Mouse (Mus musculus): ENCODE measurements at regions not wholly inside any gene's neighbourhood (a gene's known extent, or its start where the extent isn't known, plus 50 kb on each side); places are given as distances from the start of the nearest gene placed in this dataset.

GRCm38 (mm10) chr7:83078695-83079094 lies 211.6 kb downstream of the Mex3b start:
- H3K36me3 ChIP-seq (ENCODE audit: control insufficient read depth, insufficient read depth), result no peaks in the 10 kb centered on the region
- no peak overlapping the region for H3K4me3 ChIP-seq (ENCODE audit: insufficient read depth, poor library complexity, severe bottlenecking)
- H3K79me3 ChIP-seq (ENCODE audit: low read depth), result no peaks in the 10 kb centered on the region
- no peaks in the 10 kb centered on the region for H3K79me2 ChIP-seq (ENCODE audit: control insufficient read depth, insufficient read depth)
- no peak overlapping the region for H3ac ChIP-seq (ENCODE audit: control insufficient read depth, insufficient read length, low read depth)
- TF ChIP-seq CEBPB (IDR thresholded peaks at IDR 0.05; ENCODE audit: low read depth), result no peak
- no peak for TF ChIP-seq USF1 (IDR thresholded peaks at IDR 0.05; ENCODE audit: low read depth)
- TF ChIP-seq CTCF (IDR thresholded peaks at IDR 0.05; ENCODE audit: control insufficient read depth, insufficient read depth, insufficient read length), result no peak
- no peaks in the 10 kb centered on the region for H3K27me3 ChIP-seq (ENCODE audit: control insufficient read depth, insufficient read depth, insufficient read length)

- TF ChIP-seq FOSL1 (IDR thresholded peaks at IDR 0.05; ENCODE audit: insufficient read depth, low read length, poor library complexity, severe bottlenecking) (no peak), CTCF (IDR thresholded peaks at IDR 0.05; ENCODE audit: control insufficient read depth, insufficient read depth, insufficient read length) (no peak), USF1 (IDR thresholded peaks at IDR 0.05; ENCODE audit: low read depth) (no peak), MYOD1 (IDR thresholded peaks at IDR 0.05; ENCODE audit: control insufficient read depth, insufficient read length, low read depth) (no peak), MAX (IDR thresholded peaks at IDR 0.05) (no peak), MYOG (IDR thresholded peaks at IDR 0.05; ENCODE audit: control insufficient read depth, extremely low read depth, insufficient read length) (no peak), CEBPB (IDR thresholded peaks at IDR 0.05; ENCODE audit: low read depth) (no peak)
- no peaks in the 10 kb centered on the region for H3K79me2 ChIP-seq (ENCODE audit: control insufficient read depth, insufficient read depth)
- H3K4me3 ChIP-seq (ENCODE audit: insufficient read depth, poor library complexity, severe bottlenecking), result no peak overlapping the region
- H3K27me3 ChIP-seq (ENCODE audit: control insufficient read depth, insufficient read depth, insufficient read length), result no peaks in the 10 kb centered on the region
- no peaks in the 10 kb centered on the region for H3K36me3 ChIP-seq (ENCODE audit: control insufficient read depth, insufficient read depth)
- H3ac ChIP-seq (ENCODE audit: control insufficient read depth, insufficient read length, low read depth), result no peak overlapping the region
- no peaks in the 10 kb centered on the region for H3K79me3 ChIP-seq (ENCODE audit: low read depth)
Observed at GRCm38 (mm10) chr7:83079842-83080241, 212.7 kb downstream of the Mex3b start.

GRCm38 (mm10) chr7:83084496-83085082 lies 217.5 kb downstream of the Mex3b start:
- no peaks in the 10 kb centered on the region for H3K27me3 ChIP-seq (ENCODE audit: control insufficient read depth, insufficient read depth, insufficient read length)
- TF ChIP-seq FOSL1 (IDR thresholded peaks at IDR 0.05; ENCODE audit: insufficient read depth, low read length, poor library complexity, severe bottlenecking) (no peak), MYOD1 (IDR thresholded peaks at IDR 0.05; ENCODE audit: control insufficient read depth, insufficient read length, low read depth) (no peak)
- no peaks in the 10 kb centered on the region for H3K36me3 ChIP-seq (ENCODE audit: control insufficient read depth, insufficient read depth)
- H3K79me3 ChIP-seq (ENCODE audit: low read depth), result no peaks in the 10 kb centered on the region
- no peak overlapping the region for H3K4me3 ChIP-seq (ENCODE audit: insufficient read depth, poor library complexity, severe bottlenecking)
- no peaks in the 10 kb centered on the region for H3K79me2 ChIP-seq (ENCODE audit: control insufficient read depth, insufficient read depth)
- H3ac ChIP-seq (ENCODE audit: control insufficient read depth, insufficient read length, low read depth), result no peak overlapping the region

- no peak overlapping the region for H3K4me3 ChIP-seq (ENCODE audit: insufficient read depth, poor library complexity, severe bottlenecking)
- no peaks in the 10 kb centered on the region for H3K36me3 ChIP-seq (ENCODE audit: control insufficient read depth, insufficient read depth)
- no peaks in the 10 kb centered on the region for H3K27me3 ChIP-seq (ENCODE audit: control insufficient read depth, insufficient read depth, insufficient read length)
- H3K79me2 ChIP-seq (ENCODE audit: control insufficient read depth, insufficient read depth), result no peaks in the 10 kb centered on the region
- TF ChIP-seq MYOD1 (IDR thresholded peaks at IDR 0.05; ENCODE audit: control insufficient read depth, insufficient read length, low read depth) (no peak), USF1 (IDR thresholded peaks at IDR 0.05; ENCODE audit: low read depth) (no peak), CTCF (IDR thresholded peaks at IDR 0.05; ENCODE audit: control insufficient read depth, insufficient read depth, insufficient read length) (no peak), MYOG (IDR thresholded peaks at IDR 0.05; ENCODE audit: control insufficient read depth, extremely low read depth, insufficient read length) (no peak), CEBPB (IDR thresholded peaks at IDR 0.05; ENCODE audit: low read depth) (no peak), FOSL1 (IDR thresholded peaks at IDR 0.05; ENCODE audit: insufficient read depth, low read length, poor library complexity, severe bottlenecking) (no peak)
- no peak overlapping the region for H3ac ChIP-seq (ENCODE audit: control insufficient read depth, insufficient read length, low read depth)
- no peaks in the 10 kb centered on the region for H3K79me3 ChIP-seq (ENCODE audit: low read depth)
Observed at GRCm38 (mm10) chr7:83085547-83086158, 218.5 kb downstream of the Mex3b start.

GRCm38 (mm10) chr7:83087408-83087807 lies 220.3 kb downstream of the Mex3b start:
- Histone ChIP-seq H3K4me3 (ENCODE audit: insufficient read depth, poor library complexity, severe bottlenecking) (no peak overlapping the region), H3K79me2 (ENCODE audit: control insufficient read depth, insufficient read depth) (no peaks in the 10 kb centered on the region), H3K27me3 (ENCODE audit: control insufficient read depth, insufficient read depth, insufficient read length) (no peaks in the 10 kb centered on the region), H3ac (ENCODE audit: control insufficient read depth, insufficient read length, low read depth) (no peak overlapping the region), H3K36me3 (ENCODE audit: control insufficient read depth, insufficient read depth) (no peaks in the 10 kb centered on the region), H3K79me3 (ENCODE audit: low read depth) (no peaks in the 10 kb centered on the region)
- TF ChIP-seq MYOD1 (IDR thresholded peaks at IDR 0.05; ENCODE audit: control insufficient read depth, insufficient read length, low read depth) (no peak), FOSL1 (IDR thresholded peaks at IDR 0.05; ENCODE audit: insufficient read depth, low read length, poor library complexity, severe bottlenecking) (no peak), MYOG (IDR thresholded peaks at IDR 0.05; ENCODE audit: control insufficient read depth, extremely low read depth, insufficient read length) (no peak), USF1 (IDR thresholded peaks at IDR 0.05; ENCODE audit: low read depth) (no peak)

GRCm38 (mm10) chr7:83088125-83088524 lies 221.0 kb downstream of the Mex3b start:
- H3K79me2 ChIP-seq (ENCODE audit: control insufficient read depth, insufficient read depth), result no peaks in the 10 kb centered on the region
- no peaks in the 10 kb centered on the region for H3K27me3 ChIP-seq (ENCODE audit: control insufficient read depth, insufficient read depth, insufficient read length)
- H3ac ChIP-seq (ENCODE audit: control insufficient read depth, insufficient read length, low read depth), result no peak overlapping the region

More at GRCm38 (mm10) chr7:83088125-83088524, 221.0 kb downstream of the Mex3b start:
- Histone ChIP-seq H3K36me3 (ENCODE audit: control insufficient read depth, insufficient read depth) (no peaks in the 10 kb centered on the region), H3K79me3 (ENCODE audit: low read depth) (no peaks in the 10 kb centered on the region), H3K4me3 (ENCODE audit: insufficient read depth, poor library complexity, severe bottlenecking) (no peak overlapping the region)
- no peak for TF ChIP-seq FOSL1 (IDR thresholded peaks at IDR 0.05; ENCODE audit: insufficient read depth, low read length, poor library complexity, severe bottlenecking)
- no peak for TF ChIP-seq CTCF (IDR thresholded peaks at IDR 0.05; ENCODE audit: control insufficient read depth, insufficient read depth, insufficient read length)
- TF ChIP-seq USF1 (IDR thresholded peaks at IDR 0.05; ENCODE audit: low read depth), result no peak

Measured in C2C12 (cell line).